Mouse (Mus musculus): ENCODE measurements at regions not wholly inside any gene's neighbourhood (a gene's known extent, or its start where the extent isn't known, plus 50 kb on each side); places are given as distances from the start of the nearest gene placed in this dataset.

DNA sequence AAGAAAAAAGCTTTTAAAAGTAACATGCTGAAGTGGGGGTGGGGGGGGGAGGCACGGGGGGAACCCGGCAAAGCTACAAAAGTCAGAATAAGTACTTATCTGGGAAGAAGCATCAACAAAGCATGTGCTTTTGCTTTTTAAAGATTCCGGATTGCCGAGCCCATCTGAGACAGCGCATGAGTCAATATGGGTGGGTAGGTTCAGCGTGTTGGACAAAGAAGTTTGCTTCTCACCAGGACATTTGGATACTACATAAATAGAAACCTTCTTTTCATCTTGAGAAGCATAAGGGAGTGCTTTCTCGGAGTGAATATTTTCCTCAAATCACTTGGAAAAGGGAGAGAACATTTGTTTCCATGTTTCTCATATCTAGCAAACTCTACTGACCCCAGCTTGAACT, 414.1 kb downstream of the Klf5 start:
- 84% methylated on average over 7 of the region's 7 CpGs for WGBS
- Histone ChIP-seq H3K9ac (ENCODE audit: low read depth, low read length) (no peak overlapping the region), H3K27ac (replicated peaks; ENCODE audit: insufficient read depth, low read depth, low read length) (no peak overlapping the region), H3K79me2 (ENCODE audit: control insufficient read depth, insufficient read depth, low read length) (no peaks in the 10 kb centered on the region), H3K4me1 (ENCODE audit: control insufficient read depth, insufficient read depth, low read length) (no peaks in the 10 kb centered on the region), H3K36me3 (ENCODE audit: control insufficient read depth, insufficient read depth, low read length) (no peaks in the 10 kb centered on the region), H3K27me3 (ENCODE audit: control insufficient read depth, insufficient read depth, low read length) (no peaks in the 10 kb centered on the region), H3K4me3 (ENCODE audit: insufficient read depth, low read depth, low read length) (no peak overlapping the region)
- no peak for DNase-seq (ENCODE audit: extremely low read depth, low read depth, low spot score)
- no peak for TF ChIP-seq POLR2A (IDR thresholded peaks at IDR 0.05; ENCODE audit: extremely low read depth, insufficient read depth, low read length)
- TF ChIP-seq CTCF (IDR thresholded peaks at IDR 0.05; ENCODE audit: low read depth, low read length), result no peak

DNA sequence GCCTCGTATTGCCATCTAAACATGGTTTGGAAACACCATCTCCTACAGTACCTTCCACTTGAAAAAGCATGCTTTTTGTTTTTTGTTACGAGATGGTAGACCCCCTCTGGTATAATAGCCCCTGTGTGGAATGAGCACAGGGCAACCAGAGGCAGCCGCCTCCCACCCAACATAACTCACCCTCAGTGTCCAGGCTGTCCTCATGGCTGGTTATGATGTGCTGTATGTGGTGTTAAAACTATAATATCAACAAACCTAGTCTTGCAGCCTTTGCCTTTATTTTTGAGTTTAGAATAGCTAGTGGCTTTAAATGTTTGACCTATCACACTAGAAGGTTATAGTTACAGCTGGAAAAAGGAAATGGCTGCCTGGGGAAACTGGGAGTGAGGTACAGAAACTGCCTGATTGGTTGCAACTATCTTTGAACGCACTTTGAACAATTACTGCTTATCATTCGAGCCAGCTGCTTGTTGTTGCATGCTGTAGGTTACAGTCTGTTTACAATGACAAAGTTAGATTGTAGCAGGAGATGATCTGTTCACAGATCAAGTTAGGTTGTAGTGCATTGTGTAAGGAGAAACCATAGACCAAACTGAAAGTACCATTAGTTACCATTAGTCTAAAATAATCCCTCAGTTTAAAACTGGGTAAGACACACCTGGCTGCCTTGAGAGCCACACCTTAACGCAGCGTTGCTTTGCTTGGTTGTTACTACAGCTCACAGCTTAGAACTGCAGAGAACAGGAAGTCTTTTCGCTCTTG, 414.8 kb downstream of the Klf5 start:
- TF ChIP-seq CTCF (IDR thresholded peaks at IDR 0.05; ENCODE audit: low read depth, low read length), result no peak
- TF ChIP-seq POLR2A (IDR thresholded peaks at IDR 0.05; ENCODE audit: extremely low read depth, insufficient read depth, low read length), result no peak
- WGBS, result 76% methylated on average over 8 of the region's 8 CpGs
- DNase-seq (ENCODE audit: extremely low read depth, low read depth, low spot score), result no peak
- no peaks in the 10 kb centered on the region for H3K27me3 ChIP-seq (ENCODE audit: control insufficient read depth, insufficient read depth, low read length)
- H3K9ac ChIP-seq (ENCODE audit: low read depth, low read length), result no peak overlapping the region
- H3K36me3 ChIP-seq (ENCODE audit: control insufficient read depth, insufficient read depth, low read length), result no peaks in the 10 kb centered on the region
- no peaks in the 10 kb centered on the region for H3K79me2 ChIP-seq (ENCODE audit: control insufficient read depth, insufficient read depth, low read length)
- H3K27ac ChIP-seq (replicated peaks; ENCODE audit: insufficient read depth, low read depth, low read length), result no peak overlapping the region
- no peak overlapping the region for H3K4me3 ChIP-seq (ENCODE audit: insufficient read depth, low read depth, low read length)
- H3K4me1 ChIP-seq (ENCODE audit: control insufficient read depth, insufficient read depth, low read length), result no peaks in the 10 kb centered on the region

DNA sequence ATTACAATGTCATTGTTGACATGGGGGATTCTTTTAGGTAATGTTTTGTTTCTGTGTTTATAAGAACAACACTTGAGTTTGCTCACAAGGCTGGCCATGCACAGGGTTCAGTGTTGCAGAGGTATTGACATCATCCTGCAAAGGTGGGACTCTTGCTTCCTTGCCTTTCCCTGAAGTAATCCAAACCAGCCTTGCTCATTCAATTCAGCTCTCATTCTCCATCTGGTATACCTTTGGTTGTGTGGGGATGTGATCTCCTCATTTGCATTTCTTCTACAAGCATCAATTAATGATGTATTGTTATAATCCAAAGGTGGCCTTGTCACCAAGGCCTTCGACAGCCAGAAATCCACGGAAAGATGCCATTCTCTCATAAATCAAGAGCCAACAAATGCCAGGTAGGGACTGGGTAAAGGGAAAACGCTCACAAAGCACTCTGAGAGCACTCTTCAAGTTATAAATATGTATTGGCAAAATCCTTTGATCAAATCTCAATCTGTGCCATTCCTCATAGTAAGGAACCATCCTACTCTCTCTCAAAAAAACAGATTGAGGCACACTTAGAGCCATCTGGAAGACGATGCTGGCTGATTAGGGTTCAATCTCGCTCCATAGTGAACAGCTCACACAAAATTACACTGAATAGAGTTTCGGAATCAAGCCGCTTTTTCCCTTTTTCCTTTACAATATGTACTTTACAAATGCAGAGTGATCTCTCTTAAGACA, 435.1 kb downstream of the Klf5 start:
- WGBS, result 83% methylated on average over 7 of the region's 7 CpGs
- no peak overlapping the region for H3K4me3 ChIP-seq (ENCODE audit: insufficient read depth, low read depth, low read length)
- H3K9ac ChIP-seq (ENCODE audit: low read depth, low read length), result no peak overlapping the region
- H3K79me2 ChIP-seq (ENCODE audit: control insufficient read depth, insufficient read depth, low read length), result no peaks in the 10 kb centered on the region
- no peaks in the 10 kb centered on the region for H3K4me1 ChIP-seq (ENCODE audit: control insufficient read depth, insufficient read depth, low read length)
- no peaks in the 10 kb centered on the region for H3K36me3 ChIP-seq (ENCODE audit: control insufficient read depth, insufficient read depth, low read length)
- no peak for TF ChIP-seq CTCF (IDR thresholded peaks at IDR 0.05; ENCODE audit: low read depth, low read length)
- no peak for TF ChIP-seq POLR2A (IDR thresholded peaks at IDR 0.05; ENCODE audit: extremely low read depth, insufficient read depth, low read length)
- DNase-seq (ENCODE audit: extremely low read depth, low read depth, low spot score), result no peak
- H3K27me3 ChIP-seq (ENCODE audit: control insufficient read depth, insufficient read depth, low read length), result no peaks in the 10 kb centered on the region
- H3K27ac ChIP-seq (replicated peaks; ENCODE audit: insufficient read depth, low read depth, low read length), result no peak overlapping the region

DNA sequence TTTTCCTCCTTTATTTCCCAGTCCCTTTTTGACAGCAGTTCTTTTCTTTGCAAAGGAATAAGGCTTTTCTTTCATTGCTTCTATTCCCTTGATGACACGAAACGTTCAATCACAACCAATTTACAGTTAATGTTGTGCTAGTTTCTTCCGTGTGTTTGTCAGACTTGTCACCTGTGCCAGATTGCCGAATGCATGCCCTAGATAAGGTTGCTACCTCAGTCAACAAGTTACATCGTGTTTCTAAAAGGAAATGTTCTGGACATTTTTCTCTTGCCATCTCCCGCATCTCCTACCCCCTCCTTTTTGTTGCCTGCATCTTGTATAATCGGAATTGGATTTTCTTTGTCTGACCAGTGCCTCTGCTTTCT, 435.7 kb downstream of the Klf5 start:
- H3K9ac ChIP-seq (ENCODE audit: low read depth, low read length), result no peak overlapping the region
- no peaks in the 10 kb centered on the region for H3K4me1 ChIP-seq (ENCODE audit: control insufficient read depth, insufficient read depth, low read length)
- H3K36me3 ChIP-seq (ENCODE audit: control insufficient read depth, insufficient read depth, low read length), result no peaks in the 10 kb centered on the region
- no peaks in the 10 kb centered on the region for H3K27me3 ChIP-seq (ENCODE audit: control insufficient read depth, insufficient read depth, low read length)
- no peak overlapping the region for H3K27ac ChIP-seq (replicated peaks; ENCODE audit: insufficient read depth, low read depth, low read length)
- TF ChIP-seq CTCF (IDR thresholded peaks at IDR 0.05; ENCODE audit: low read depth, low read length), result no peak
- TF ChIP-seq POLR2A (IDR thresholded peaks at IDR 0.05; ENCODE audit: extremely low read depth, insufficient read depth, low read length), result no peak
- H3K4me3 ChIP-seq (ENCODE audit: insufficient read depth, low read depth, low read length), result no peak overlapping the region
- DNase-seq (ENCODE audit: extremely low read depth, low read depth, low spot score), result no peak
- 81% methylated on average over 7 of the region's 7 CpGs for WGBS
- H3K79me2 ChIP-seq (ENCODE audit: control insufficient read depth, insufficient read depth, low read length), result no peaks in the 10 kb centered on the region

DNA sequence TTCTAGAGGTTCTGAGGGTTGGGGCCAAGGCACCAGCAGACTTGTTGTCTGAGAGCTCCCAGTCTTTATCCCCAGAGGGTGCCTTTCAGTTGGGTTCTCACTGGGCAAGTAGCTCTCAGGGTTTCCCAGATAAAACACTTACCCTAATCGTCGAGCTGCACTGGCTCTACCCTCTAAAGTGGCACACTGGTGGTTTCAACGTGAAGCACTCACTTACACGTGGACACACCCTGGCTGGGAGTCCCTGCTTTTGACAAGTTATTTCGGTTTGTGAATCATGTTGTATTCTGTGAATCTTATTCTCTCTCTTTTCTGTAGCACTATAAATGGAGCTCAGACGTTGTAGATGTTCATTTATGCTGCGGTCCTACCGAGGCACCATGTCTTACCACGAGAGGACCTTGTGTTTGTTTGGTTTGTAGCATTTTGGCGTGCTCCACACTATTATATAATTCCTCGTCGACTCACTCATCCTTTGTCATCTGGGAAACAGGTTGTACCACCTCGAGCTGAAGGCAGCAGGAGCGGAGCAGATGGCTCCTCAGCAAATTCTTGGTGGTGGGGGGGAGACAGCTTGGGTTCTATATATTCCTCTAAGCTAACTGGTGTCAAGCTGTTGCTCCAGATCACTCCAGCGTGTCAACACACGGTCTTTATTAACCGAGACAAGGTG, 445.3 kb downstream of the Klf5 start:
- Histone ChIP-seq H3K4me1 (ENCODE audit: control insufficient read depth, insufficient read depth, low read length) (no peaks in the 10 kb centered on the region), H3K27ac (replicated peaks; ENCODE audit: insufficient read depth, low read depth, low read length) (no peak overlapping the region), H3K79me2 (ENCODE audit: control insufficient read depth, insufficient read depth, low read length) (no peaks in the 10 kb centered on the region), H3K36me3 (ENCODE audit: control insufficient read depth, insufficient read depth, low read length) (no peaks in the 10 kb centered on the region), H3K9ac (ENCODE audit: low read depth, low read length) (no peak overlapping the region), H3K27me3 (ENCODE audit: control insufficient read depth, insufficient read depth, low read length) (no peaks in the 10 kb centered on the region; the same call in 1 of the 2 replicates), H3K4me3 (ENCODE audit: insufficient read depth, low read depth, low read length) (no peak overlapping the region)
- TF ChIP-seq CTCF (IDR thresholded peaks at IDR 0.05; ENCODE audit: low read depth, low read length) (no peak), POLR2A (IDR thresholded peaks at IDR 0.05; ENCODE audit: extremely low read depth, insufficient read depth, low read length) (no peak)
- 83% methylated on average over 17 of the region's 17 CpGs for WGBS
- DNase-seq (ENCODE audit: extremely low read depth, low read depth, low spot score), result no peak
